Mouse (Mus musculus) embryonic facial prominence, embryonic 10.5 days (tissue): ENCODE data around the gene Olfm2. TPM values are rescaled to one million over a fixed set of nuclear protein-coding genes. Genes with fewer than 3 reads are reported as not detected.
"Not testable (repeated sequence)": the region's sequence is repeated elsewhere in the genome, so short reads cannot be mapped to it uniquely, and the experiment has no call there.

ENCODE experiments used
- DNase-seq: peaks from one replicate; pipeline ENCODE4 v3.0.0-alpha.2; 2017; ENCODE audit warnings: low spot score
- H3K27ac ChIP-seq: fragments of 300-500 bp; sonication (generic); replicated peaks from 2 replicates; pipeline ENCODE4 v1.5.1; 2016; ENCODE audit warnings: mild to moderate bottlenecking
- H3K27me3 ChIP-seq: fragments of 300-500 bp; sonication (generic); replicated peaks from 2 replicates; pipeline ENCODE4 v1.6.1; 2016; ENCODE audit warnings: low read depth, mild to moderate bottlenecking; ENCODE audit not compliant: poor library complexity, severe bottlenecking
- H3K36me3 ChIP-seq: fragments of 300-500 bp; sonication (generic); replicated peaks from 2 replicates; pipeline ENCODE4 v1.6.1; 2016; ENCODE audit warnings: mild to moderate bottlenecking, moderate library complexity
- H3K4me1 ChIP-seq: fragments of 300-500 bp; sonication (generic); 2 replicates; pipeline ENCODE4 v1.6.1; 2016
- H3K4me3 ChIP-seq: fragments of 300-500 bp; sonication (generic); 2 replicates; pipeline ENCODE4 v1.5.1; 2016; ENCODE audit warnings: mild to moderate bottlenecking, moderate library complexity
- H3K9me3 ChIP-seq: fragments of 300-500 bp; sonication (generic); 2 replicates; pipeline ENCODE4 v1.6.1; 2016; ENCODE audit warnings: mild to moderate bottlenecking
- WGBS: fragments of 180-500 bp; shearing (Covaris S2); methylation state at CpG from one replicate; pipeline ENCODE4 v1.1.7; 2016; 5-methylcytosine and 5-hydroxymethylcytosine counted together
- polyA plus RNA-seq: library from polyadenylated mRNA; unstranded; fragments of >200 nt; fragmentation: Nextera tagmentation; extraction: Ambion mirVana; gene quantifications from 2 replicates; pipeline ENCODE4 v1.2.1, GENCODE M21; 2016

Olfm2 gene
- polyA plus RNA-seq, 1 experiment from 2014 or later, result 13.1 TPM

- H3K4me3 ChIP-seq, result no peak overlapping the region
- peak overlapping the region; percentile 35; the same call in 1 of the 2 replicates for H3K27ac ChIP-seq
- H3K36me3 ChIP-seq, result no peaks in the 10 kb centered on the region
- H3K9me3 ChIP-seq, result 0 out of 2 replicates have a peak, but pooled peaks cover 3% of the 10 kb centered on the region
- no peak for DNase-seq
- peaks cover 11% of the 10 kb centered on the region for H3K4me1 ChIP-seq
- no peaks in the 10 kb centered on the region for H3K27me3 ChIP-seq
- WGBS, result 77% methylated on average over 5 of the region's 5 CpGs
Observed at GRCm38 (mm10) chr9:20712934-20713477, 33.1 kb downstream of the Olfm2 start.

- Histone ChIP-seq H3K27me3 (no peaks in the 10 kb centered on the region), H3K4me1 (peaks cover 11% of the 10 kb centered on the region), H3K9me3 (0 out of 2 replicates have a peak, but pooled peaks cover 3% of the 10 kb centered on the region), H3K36me3 (no peaks in the 10 kb centered on the region), H3K27ac (no peak overlapping the region), H3K4me3 (no peak overlapping the region)
- no peak for DNase-seq
- WGBS, result 85% methylated on average over 3 of the region's 3 CpGs
Observed at GRCm38 (mm10) chr9:20710471-20710870, 35.7 kb downstream of the Olfm2 start.

GRCm38 (mm10) chr9:20705981-20706380 is 40.2 kb downstream of the Olfm2 start:
- Histone ChIP-seq H3K36me3 (no peaks in the 10 kb centered on the region), H3K27ac (no peak overlapping the region), H3K4me1 (no peaks in the 10 kb centered on the region), H3K9me3 (no peaks in the 10 kb centered on the region), H3K4me3 (no peak overlapping the region), H3K27me3 (no peaks in the 10 kb centered on the region)
- WGBS, result 41% methylated on average over 4 of the region's 4 CpGs
- no peak for DNase-seq

DNA sequence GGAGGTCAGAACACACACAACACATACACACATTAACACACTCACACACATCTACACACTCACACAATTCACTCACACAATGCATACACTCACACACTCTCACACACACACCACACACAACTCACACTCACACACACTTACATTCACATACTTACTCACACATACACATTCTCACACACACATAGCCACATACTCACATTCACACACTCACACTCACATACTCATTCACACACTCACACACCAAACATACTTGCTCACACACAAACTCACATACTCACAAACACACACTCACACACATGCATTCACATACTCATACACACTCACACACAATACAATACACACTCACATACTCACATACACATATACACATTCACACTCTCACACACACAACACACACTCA is 40.7 kb downstream of the Olfm2 start:
- Histone ChIP-seq H3K4me1 (no peaks in the 10 kb centered on the region), H3K27me3 (no peaks in the 10 kb centered on the region), H3K4me3 (no peak overlapping the region), H3K9me3 (0 out of 2 replicates have a peak, but pooled peaks cover 1% of the 10 kb centered on the region), H3K36me3 (no peaks in the 10 kb centered on the region), H3K27ac (no peak overlapping the region)
- DNase-seq, result no peak

DNA sequence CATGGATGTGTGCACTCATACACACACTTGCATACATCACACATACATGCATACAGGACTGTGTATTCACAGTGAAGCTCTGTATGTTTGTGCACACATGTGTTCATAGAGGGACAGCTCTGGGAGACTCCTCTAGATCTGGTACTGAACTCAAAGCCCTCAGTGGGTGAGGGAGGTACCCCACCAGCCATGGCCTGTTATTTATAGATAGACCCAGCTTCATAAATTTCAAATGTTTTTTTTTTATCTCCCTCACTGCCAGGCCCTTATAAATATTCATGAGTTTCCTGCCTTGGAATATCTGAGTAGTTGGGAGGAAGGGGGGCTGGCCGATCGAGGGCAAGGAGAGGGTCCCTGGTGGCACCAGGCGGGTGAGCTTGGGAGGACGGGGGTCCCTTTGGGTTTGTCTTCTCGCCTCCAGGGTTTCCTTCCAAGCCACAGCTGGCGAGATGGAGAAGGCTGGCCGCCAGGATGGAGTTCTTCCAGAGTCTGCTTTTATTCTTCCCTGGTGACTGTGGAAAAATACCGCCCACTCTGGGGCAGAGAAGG is 42.2 kb downstream of the Olfm2 start:
- Histone ChIP-seq H3K36me3 (no peaks in the 10 kb centered on the region), H3K27me3 (no peaks in the 10 kb centered on the region), H3K9me3 (0 out of 2 replicates have a peak, but pooled peaks cover 3% of the 10 kb centered on the region), H3K27ac (0 out of 2 replicates have a peak overlapping the region, but pooled peaks have one; percentile 10), H3K4me3 (no peak overlapping the region), H3K4me1 (no peaks in the 10 kb centered on the region)
- DNase-seq, result no peak
- 66% methylated on average over 8 of the region's 8 CpGs for WGBS

DNA sequence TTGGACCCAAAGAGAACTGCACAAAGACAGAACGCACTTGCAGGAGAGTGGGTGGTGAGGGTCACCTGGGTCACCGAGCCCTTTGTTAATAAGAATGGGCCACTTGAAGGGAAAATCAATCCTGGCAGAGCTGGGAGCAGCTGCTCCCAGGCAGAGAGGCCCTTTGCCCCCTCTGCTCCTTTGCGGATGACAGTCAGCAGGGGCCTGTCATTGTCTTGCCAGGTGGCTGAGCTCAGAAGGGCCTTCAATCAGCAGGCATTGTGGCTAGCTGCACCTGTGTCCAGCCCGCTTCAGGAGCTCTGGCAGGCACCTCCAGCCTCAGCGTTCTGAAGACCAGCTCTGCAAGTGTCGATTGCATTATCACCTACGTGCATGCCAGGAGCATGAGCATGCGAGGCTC is 48.7 kb downstream of the Olfm2 start:
- peak overlapping the region; percentile 75 for H3K27ac ChIP-seq
- 31% methylated on average over 8 of the region's 8 CpGs for WGBS
- H3K9me3 ChIP-seq, result 0 out of 2 replicates have a peak, but pooled peaks cover 3% of the 10 kb centered on the region
- no peaks in the 10 kb centered on the region for H3K36me3 ChIP-seq
- DNase-seq, result peak; percentile 58
- peaks cover 50% of the 10 kb centered on the region for H3K27me3 ChIP-seq
- H3K4me1 ChIP-seq, result peaks cover 36% of the 10 kb centered on the region
- H3K4me3 ChIP-seq, result no peak overlapping the region

DNA sequence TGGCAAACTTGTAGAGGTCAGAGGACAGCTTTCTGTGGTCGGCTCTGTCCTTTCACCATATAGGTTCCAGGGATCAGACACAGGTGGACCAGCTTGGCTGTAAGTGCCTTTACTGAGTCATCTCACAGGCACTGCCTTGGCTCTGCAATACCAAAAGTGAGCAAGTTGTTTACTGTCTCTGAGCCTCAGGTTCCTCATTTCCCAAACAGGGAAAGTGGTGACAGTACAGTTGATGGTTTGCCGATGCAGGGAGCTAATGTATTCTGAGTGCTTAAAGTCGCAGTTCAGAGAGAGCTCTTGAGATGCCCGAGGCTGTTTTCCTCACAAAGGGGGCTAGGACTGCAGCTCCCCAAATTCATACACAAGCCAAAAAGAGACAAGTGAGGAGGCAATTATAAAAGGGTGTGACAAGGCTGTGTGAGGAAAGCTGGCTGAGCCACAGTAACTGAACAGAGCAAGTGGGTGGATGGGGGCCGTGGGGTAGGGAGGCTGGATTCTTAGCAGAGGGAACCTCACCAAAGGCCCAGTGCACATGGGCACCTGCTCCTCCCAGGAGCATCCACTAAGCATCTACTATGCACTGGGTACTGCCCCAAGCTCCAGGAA is 49.9 kb downstream of the Olfm2 start:
- H3K4me3 ChIP-seq, result no peak overlapping the region
- H3K9me3 ChIP-seq, result 0 out of 2 replicates have a peak, but pooled peaks cover 3% of the 10 kb centered on the region
- H3K4me1 ChIP-seq, result peaks cover 36% of the 10 kb centered on the region
- DNase-seq, result no peak
- 62% methylated on average over 5 of the region's 5 CpGs for WGBS
- peaks cover 50% of the 10 kb centered on the region for H3K27me3 ChIP-seq
- H3K27ac ChIP-seq, result peak overlapping the region; percentile 75; the same call in 1 of the 2 replicates
- H3K36me3 ChIP-seq, result no peaks in the 10 kb centered on the region

- peak overlapping the region; percentile 19 for H3K27ac ChIP-seq
- peak overlapping the region; percentile 48 for H3K4me3 ChIP-seq
- no peaks in the 10 kb centered on the region for H3K36me3 ChIP-seq
- 3% methylated on average over 25 of the region's 25 CpGs for WGBS
- H3K9me3 ChIP-seq, result no peaks in the 10 kb centered on the region
- peak; percentile 34 for DNase-seq
- H3K4me1 ChIP-seq, result peaks cover 41% of the 10 kb centered on the region
- H3K27me3 ChIP-seq, result peaks cover 50% of the 10 kb centered on the region
Observed at GRCm38 (mm10) chr9:20694721-20695235, 51.4 kb downstream of the Olfm2 start.

DNA sequence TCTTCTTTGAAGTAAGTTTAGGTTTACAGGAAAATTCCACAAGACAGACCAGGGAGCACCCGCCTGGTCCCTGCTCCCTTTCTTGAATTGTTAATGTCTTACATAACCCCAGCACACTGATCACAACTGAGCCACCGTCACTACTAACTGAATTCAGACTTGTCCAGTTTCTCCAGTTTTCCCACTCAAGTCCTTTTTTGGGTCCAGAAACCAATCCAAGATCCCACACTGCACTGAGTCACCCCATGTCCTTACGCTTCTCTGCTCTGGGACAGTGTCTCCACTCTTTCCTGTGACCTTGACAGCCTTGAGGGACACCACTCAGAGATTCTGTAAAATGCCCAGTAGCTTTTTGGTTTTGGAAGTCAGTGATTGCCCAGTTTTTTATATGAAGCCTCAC is 53.3 kb downstream of the Olfm2 start:
- peaks cover 43% of the 10 kb centered on the region for H3K4me1 ChIP-seq

DNA sequence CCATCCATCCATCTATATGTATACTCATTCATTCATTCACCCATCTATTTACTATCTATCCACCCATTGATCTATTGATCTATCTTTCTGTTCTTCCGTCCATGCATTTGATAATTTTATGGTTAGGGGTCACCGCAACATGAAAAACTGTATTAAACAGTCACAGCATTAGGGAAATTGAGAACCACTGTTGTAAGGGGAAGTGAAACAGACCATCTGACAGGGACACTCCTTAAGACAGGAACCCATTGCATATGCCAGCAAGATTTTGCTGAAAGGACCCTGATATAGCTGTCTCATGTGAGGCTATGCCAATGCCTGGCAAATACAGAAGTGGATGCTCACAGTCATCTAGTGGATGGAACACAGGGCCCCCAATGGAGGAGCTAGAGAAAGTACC is 55.7 kb downstream of the Olfm2 start:
- H3K27me3 ChIP-seq, result peaks cover 27% of the 10 kb centered on the region
- not testable (repeated sequence) for DNase-seq, H3K36me3 ChIP-seq, H3K9me3 ChIP-seq, H3K27ac ChIP-seq, H3K4me3 ChIP-seq
- WGBS, result 91% methylated on average over 2 of the region's 2 CpGs
- H3K4me1 ChIP-seq, result peaks cover 23% of the 10 kb centered on the region

More for the DNA sequence above, 53.3 kb downstream of the Olfm2 start:
- Histone ChIP-seq H3K36me3 (no peaks in the 10 kb centered on the region), H3K4me3 (no peak overlapping the region), H3K9me3 (no peaks in the 10 kb centered on the region), H3K27ac (no peak overlapping the region), H3K27me3 (peaks cover 50% of the 10 kb centered on the region)
- no peak for DNase-seq
- 88% methylated on average over 3 of the region's 3 CpGs for WGBS

- peak; percentile 29 for DNase-seq
- H3K4me1 ChIP-seq, result peaks cover 18% of the 10 kb centered on the region
- H3K36me3 ChIP-seq, result no peaks in the 10 kb centered on the region
- no peak overlapping the region for H3K27ac ChIP-seq
- 4% methylated on average over 4 of the region's 4 CpGs for WGBS
- H3K9me3 ChIP-seq, result no peaks in the 10 kb centered on the region
- no peak overlapping the region for H3K4me3 ChIP-seq
- peaks cover 21% of the 10 kb centered on the region for H3K27me3 ChIP-seq
Observed at GRCm38 (mm10) chr9:20689913-20690312, 56.2 kb downstream of the Olfm2 start.

DNA sequence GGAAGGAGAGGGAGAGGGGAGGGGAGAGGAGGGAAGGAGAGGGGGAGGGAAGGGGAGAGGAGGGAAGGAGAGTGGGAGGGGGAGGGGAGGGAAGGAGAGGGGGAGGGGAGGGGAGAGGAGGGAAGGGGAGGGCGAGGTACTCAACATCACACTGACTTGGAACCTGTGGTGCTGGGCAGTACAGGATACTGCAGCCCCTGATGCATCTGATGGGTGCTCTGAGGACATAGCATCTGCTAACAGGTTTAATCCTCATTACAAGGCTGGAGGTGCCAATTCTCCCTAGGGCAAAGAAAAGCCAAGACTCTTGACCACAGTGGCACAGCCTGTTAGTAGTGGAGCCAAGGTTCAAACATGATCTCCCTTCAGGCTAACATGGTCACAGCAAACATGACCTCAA is 56.7 kb downstream of the Olfm2 start:
- peaks cover 13% of the 10 kb centered on the region for H3K4me1 ChIP-seq
- no peak overlapping the region for H3K27ac ChIP-seq
- no peak for DNase-seq
- H3K36me3 ChIP-seq, result no peaks in the 10 kb centered on the region
- H3K9me3 ChIP-seq, result no peaks in the 10 kb centered on the region
- no peak overlapping the region for H3K4me3 ChIP-seq
- 83% methylated on average over 1 of the region's 1 CpGs for WGBS
- peaks cover 16% of the 10 kb centered on the region for H3K27me3 ChIP-seq
